Mouse (Mus musculus): ENCODE measurements at regions not wholly inside any gene's neighbourhood (a gene's known extent, or its start where the extent isn't known, plus 50 kb on each side); places are given as distances from the start of the nearest gene placed in this dataset.

DNA sequence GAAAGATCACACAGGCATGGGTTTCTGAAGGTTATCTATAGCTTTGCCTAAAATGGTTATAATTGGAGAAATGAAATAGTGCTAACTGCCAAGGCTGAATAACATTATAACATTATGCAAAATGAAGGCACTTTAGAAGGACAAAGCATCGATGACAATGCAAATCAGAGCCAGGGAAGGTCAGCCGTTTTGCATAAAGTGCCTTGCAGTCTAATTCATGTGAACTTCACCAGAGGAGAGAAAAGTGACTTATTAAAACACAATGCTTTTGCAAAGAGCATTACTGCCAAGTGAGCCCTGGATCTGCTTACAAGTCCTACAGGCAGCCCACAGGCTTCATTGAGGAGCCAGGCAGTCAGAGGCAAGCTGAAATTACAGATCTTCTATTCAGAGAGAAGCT, 214.0 kb upstream of the A1bg start:
- DNase-seq = no peak

DNA sequence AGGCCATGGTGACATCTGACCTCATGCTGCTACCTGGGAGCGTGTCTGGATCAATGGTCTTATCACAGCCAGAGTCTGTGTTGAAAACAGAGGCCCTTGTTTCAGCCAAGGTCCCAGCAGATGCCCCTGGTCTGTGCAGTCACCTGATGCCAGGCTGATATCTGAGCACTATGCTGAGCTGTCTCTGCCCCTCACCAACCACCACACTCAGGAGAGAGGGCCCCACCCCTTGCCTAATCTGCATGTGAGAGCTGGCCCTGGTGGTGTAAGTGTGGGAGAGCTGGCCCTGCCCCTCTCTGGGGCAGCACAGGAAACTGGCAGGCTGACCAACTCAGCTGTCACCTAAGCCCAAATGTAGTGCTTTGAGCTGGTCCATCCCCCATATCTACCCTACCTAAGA, 210.5 kb upstream of the A1bg start:
- no peak for DNase-seq

DNA sequence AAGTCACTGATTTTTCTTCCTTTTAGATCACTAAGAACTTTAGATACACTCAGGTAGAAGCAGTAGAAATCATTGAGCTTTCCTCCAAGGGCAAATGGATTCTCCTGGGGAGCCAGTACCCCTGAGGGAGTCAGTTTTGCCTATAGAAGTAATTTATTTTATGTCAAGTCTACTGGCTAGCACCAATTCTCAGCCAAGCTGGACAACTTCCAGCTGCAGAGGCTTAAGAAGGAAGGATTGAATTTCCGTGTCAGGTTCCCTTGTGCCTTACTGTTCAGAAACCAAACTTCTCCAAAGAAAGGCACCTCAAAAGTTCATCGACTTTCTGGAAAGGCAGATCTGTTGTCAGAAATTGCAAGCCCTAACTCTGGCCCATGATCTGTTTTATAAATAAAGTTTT, 205.2 kb upstream of the A1bg start:
- DNase-seq = no peak

DNA sequence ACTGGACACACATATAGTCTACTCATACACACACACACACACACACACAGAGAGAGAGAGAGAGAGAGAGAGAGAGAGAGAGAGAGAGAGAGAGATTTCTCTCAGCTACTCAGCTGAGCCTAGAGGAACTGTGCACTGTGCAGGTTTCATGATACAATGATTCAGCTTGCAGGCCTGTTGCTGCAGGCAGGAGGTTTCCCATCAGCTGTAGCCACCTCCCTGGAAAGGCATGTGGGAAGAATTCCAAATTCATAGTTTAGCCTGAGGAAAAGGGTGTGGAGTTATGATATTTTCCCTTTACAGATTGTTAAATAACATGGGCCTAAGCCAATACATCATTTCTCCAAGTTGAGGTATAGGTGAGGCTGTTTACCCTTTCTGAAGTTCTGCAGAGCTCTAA, 204.3 kb upstream of the A1bg start:
- DNase-seq = no peak

DNA sequence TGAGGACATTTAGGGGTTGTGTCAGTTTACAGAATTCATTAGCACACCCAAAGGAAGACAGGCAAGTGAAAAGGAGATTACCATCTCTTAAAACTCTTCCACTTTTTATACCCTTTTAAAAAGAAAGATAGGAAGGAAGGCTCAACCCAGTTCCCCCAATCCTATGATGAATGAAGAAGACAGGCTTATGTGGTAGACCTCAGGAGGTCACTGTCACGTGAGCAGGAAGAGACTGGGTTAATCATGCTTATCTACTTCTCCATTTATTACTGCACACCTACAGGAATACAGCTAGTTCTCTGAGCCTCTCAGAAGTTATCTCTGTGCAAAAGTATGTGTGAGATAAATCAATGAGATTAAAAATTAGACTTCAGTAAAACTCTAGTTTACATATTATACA, 194.1 kb upstream of the A1bg start:
- DNase-seq = no peak

DNA sequence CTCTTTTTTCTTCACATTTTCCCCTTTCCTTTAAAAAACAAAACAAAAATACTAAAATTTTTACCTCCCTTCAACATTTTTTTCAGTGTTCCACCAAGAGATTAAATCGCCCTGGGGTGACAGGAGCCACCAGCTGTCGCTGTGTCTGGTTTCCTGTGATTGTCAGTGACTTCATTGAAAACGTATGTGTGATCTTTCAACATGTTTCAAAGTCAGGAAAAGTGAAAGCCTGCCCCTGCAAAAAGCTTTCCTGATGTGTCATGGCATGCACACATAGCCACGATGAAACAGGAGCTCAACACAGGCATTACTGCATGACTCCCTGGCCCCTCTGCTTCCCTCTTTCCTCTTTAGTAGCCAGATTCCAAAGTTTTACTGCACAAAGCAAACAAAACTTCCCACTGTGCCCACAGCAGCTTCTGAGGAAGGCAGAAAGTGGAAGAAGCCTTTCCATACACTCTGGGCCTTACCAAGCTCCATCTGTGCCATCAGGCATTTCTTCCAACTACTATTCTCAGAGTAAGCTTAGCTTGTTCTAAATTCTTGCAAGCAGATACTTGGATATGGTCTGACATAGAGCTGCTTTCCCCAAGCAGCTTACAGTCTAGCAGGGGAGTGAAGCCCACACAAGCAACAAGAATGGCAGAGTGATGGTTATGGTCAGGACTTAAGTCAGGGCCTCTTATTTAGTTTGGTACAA, 186.8 kb upstream of the A1bg start:
- DNase-seq = no peak

DNA sequence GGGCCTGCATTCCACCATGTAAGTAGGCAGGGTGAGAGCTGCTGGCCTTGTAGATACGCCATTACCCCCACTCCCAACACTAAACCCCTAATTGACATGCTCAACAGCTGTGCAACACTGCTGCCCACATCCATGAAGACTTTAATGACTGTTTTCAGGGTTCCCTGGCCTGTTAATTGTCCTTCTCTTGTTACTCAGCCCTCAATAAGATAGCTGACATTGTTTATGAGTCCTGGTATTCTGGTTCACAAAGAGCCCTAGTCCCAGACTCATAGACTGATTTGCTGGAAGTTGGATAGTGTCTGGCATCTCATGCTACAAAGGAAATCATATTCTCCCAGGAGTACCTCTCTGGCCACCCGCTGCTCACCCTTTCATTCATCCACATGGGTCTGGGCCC, 186.1 kb upstream of the A1bg start:
- no peak for DNase-seq

DNA sequence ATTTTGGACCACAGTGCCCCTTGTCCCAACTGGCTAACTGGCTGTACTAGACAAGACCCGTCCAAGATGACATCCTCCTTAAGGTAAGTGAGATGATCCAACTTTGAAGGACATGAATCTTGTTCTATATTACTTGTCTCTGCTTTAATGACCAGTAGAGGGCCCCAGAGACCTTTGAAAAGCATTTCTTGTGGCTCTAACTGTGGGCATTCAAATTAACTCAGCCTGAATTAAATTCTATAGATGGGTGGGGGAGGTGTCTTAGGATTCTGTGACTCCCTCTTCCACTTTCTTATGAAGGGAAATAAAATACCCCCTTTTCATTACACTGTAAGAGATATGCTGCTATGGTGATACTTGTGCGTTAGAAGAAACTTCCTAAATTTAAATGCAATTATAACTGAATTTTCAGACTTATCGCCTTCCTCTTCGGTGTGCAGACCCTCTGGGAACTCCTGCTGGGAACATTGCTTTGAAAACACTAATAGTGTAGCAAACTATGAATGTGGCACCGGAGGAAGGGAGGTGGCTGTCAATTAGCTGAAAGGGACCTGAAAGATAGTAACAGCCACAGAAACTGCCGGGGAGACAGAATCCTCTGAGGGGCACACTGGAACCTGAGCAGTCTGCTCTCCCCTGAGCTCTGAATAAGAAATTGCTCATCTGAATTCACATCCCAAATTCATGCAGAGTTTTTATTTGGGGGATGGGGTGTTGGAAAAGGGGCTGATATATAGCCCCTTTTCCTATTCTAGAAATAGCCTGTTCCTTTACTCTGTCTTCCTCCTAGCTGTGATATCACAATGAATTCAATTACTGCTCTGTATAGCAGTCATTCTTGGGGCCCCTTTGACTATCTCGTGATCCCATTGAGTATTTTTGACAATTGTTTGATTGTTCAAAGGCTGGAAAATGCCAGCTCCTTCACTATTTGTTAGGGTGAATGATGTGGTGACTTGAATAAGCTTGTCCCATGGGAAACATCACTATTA, 179.9 kb upstream of the A1bg start:
- DNase-seq = no peak

DNA sequence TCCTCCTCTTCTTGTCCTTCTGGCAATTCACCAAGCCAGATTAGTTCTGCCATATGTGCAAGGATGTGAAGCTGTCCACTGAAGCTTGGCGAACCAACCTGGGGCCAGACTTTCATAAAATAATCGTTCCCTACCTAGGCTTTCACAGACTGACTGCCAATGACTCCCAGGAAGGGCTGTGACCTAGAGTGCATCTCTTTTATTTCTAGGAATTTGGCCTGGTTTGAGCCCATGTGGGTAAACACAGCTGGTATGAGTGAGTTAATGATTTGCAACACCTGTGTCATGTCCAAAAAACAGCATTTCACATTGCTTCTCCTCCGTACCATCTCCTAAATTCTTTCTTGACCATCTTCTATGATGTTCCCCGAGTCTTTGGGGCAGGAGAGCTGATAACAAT, 178.0 kb upstream of the A1bg start:
- no peak for DNase-seq

DNA sequence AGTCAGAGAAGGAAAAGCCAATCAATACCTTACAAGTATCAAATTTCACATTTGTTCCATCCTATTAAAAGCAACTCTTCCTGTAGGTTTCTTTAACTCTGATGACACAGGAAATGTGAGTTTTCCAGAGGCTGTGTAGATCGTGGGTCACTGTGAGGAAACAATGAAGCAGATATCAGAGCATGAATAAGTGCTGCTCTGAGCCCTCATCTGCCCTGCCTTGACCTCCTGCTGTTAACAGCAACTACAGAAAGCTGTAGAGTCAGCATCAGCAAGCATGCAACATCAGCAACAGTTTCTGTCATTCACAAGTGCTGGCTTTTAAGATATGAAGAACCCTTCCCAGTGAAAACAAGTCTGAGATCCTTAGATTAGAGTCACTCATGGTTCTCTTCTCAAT, 176.2 kb upstream of the A1bg start:
- DNase-seq = no peak

DNA sequence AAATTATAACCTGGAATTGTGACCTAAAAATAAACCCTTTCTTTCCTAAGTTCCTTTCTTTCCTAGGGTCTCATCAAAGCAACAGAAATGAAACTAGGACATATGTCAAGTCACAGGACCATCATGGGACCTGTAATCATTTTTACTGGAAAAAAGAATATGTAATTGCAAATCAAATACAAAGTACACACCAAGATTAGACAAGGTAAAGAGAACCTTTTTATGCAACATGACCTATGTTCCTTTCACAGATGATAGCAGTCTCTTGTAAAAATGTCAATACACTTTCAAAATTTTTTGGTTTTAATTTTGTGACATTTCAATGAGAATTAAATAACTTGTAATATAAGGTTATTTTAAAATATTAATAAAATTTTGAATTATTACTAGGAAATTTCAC, 175.7 kb upstream of the A1bg start:
- DNase-seq = no peak

DNA sequence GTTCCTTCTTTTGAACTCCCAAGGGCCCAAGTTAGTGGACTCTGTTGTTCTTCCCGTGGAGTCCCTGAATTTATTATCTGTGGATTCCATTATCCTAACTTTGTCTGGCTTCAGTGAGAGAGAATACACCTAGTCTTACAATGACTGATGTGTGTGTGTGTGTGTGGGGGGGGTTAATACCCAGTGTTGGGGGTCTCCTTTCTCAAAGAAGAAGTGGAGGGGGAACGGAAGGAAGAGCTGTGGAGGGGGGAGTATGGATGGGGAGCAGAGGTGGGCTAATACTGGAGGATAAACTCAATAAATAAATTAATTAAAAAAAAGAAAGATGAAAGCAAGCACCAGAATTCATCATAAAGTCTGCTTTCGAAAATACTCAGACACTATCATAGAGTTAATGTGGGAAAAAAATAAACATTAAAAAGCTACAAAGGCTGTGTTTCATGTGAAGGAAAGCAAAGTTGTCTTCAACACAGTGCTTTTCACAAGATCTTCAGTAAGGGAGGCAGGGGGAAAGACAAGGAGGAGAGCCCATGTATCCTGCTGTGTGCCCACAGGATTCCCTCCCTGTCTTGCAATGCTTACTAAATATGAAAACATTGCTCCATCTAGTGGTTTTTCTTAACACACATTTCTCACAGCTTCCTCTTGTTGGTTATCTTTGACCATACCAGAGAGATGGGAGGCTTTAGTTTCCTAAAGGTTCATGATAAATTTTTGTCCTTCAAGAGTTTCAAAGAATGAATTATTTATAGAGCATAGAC, 173.4 kb upstream of the A1bg start:
- DNase-seq = no peak

DNA sequence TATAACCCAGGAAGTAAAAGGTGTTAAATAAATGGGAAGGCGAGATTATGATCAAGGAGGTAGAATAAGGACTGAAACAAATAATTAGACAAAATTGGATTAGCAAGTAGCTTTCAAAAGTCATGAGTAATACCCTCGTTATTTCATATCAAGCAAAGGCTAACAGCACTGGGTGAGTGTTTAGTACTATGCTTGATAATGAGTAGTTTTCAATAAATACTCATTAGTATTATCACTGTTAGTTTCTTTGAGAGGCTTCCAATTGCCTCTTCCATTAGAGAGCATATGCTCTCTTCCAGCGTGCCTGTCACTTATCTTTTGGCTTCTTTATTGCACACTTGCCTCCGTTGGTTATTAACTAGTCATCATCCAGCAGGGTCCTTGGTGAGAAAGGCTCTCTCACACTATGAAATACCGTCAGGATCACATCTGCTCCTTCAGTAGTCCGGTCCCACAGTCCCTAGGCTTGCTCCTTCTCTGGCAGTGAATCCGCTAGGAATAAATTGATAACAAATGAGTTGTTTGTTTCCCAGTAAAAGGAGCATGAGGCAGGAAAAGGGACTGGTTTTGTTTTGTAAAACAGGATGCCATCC, 132.3 kb upstream of the A1bg start:
- no peak for DNase-seq

DNA sequence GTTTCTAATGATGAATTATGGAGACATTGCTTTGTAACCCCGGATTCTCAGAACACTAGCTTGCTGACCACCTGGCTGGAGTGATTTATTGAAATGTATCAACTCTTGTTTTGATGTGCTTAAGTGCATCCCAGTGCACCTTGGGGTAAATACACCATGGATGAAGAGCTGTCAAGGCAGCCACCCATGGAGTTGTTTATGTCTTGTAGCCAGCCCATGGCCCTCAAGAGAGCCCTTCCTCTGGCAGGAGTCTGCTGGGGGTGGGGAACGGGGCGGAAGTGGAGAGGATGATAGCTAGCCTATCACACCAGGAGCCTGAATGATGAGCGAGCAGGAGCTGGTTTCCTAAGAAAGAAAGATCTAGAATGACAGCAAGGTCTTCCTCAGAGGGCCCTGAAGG, 128.6 kb upstream of the A1bg start:
- DNase-seq = no peak

DNA sequence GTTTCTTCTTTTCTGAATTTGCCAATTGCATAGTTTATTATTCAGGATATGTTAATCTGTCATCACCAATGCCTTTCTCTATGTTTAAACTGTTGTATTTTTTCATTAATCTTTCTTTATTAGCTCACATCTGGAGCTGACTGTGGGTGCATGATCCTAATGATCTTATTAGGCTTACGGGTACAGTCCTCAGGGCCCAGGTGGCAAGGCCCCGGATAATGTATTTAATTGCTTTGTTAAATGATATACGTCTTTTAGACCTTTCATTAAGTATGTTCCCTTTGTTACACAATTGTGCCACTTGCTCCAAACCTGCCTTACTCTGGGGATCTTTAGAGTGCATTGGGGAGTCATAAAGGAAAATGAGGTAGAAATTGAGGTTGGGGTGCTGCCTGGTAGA, 86.7 kb upstream of the A1bg start:
- DNase-seq = no peak

DNA sequence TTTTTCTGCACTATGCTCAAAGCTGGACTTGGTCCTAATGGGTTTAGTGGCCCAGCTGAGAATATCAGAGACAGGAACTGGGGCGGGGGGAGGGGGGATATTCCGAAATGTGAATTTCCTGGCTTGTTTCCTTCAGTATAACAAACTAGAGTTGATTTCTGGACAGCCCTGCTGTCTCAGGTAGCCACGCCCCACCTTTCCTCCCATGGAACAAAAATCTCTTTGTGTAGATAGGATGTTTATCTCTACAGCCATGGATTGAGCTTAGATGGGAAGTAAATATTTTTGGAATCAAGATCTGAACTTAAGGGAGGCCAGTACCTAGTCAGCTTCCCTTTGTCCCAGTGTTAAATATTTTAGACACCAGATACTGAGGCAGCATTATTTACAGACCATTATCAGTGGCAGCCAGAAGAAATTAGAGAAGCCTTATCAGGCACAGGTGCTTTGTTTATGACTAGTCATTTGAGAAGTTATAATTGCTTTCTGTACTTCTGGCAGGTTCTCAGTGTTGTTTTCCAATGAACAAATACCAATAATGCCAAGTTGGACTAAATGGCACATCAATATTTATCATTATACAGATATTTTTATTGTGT, 84.7 kb upstream of the A1bg start:
- DNase-seq = peak; percentile 7

DNA sequence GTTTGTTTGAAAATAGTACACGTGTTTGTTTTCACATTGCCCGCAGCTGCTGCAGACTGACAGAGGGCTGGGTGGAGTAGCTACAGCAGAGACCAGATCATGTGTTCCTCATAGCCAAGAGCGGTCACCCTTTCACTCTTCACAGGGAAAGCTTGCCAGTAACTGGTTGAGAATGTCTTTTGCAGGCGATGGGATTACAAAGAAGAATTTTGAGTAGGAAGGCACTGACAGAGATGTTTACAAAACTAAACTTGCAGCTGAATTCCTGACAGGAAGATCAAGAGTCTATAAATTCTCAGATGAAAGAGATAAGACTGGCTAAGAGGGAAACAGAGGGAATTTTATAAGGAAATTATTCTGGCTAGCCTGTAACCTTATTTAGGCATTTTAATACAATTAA, 83.8 kb upstream of the A1bg start:
- DNase-seq = no peak

DNA sequence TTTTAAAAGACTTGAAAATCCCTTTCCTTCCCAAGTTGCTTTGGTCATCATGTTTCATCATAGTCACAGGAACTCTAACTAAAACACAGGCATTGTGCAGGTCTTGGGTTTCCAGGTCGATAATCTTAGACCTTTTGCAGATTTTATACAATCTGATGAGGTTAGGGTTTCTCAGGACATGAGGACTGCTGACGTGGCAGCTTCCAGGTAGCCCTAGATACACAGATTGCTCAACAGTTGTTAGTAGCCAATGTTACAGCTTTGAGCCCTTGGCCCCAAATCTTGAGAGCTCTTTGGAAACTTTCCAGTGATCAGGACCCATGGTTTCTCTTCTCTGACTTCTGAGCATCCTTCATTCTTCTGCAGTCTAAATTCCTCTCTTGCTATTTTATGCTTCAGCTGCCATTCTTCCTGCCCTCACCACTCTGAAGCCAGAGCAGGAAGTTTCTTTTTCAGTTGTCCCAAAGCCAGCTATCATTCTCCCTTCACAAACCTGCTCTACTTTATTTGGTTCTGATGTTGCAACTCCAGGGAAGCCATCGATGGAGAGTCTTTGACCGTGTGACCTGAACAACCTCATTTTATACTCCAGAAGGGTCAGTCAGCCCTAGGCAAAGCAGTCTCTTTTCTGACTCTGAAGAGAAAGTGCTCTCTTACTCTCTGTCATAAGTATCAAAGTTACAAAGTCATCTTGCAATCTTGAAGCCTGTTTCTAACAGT, 71.3 kb upstream of the A1bg start:
- DNase-seq = no peak

DNA sequence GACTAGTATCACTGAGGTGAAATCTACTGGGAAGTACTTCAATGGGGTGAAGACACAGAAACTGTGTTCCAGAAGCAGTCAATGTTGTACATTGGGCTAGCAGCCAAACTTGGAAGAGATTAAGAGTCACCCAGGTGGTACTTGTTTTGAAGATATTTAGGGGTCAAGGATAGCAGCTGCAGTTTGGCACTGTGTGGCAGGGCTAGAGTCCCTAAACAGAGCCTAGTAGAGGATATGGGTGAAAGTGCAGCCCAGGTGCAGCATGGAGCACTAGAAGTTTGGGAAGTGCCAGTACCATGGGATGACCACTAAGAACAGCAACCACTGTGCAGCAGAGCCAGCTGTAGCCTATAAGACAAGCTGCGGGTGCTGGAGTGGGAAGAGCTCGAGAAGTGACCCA, 70.6 kb upstream of the A1bg start:
- no peak for DNase-seq

DNA sequence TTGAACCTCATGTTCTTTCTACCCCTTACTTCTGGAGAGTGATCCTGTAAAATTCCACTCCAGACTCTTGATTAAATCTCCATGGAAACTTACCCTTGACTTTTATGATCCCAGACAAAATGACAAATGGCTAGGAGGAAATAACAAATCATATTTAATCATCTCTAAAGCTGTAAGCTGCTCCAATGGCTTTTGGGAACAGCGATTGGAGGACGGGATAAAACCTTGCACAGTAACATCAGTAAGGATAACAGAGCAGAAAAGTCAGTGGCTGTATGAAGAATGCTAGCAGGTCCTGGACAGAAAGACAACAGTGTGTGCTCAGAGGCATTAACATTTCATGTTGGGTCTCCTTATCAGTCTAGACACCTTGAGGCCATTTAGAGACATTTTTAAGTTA, 59.8 kb upstream of the A1bg start:
- peak; percentile 52 for DNase-seq

All from adrenal gland, adult 8-10 months (tissue).